Mouse (Mus musculus): ENCODE measurements around the gene Anapc13.

Anapc13 gene

GRCm38 (mm10) chr9:102631589-102632147, 5.6 kb downstream of the Anapc13 start:
- DNase-seq (ENCODE audit: low spot score in 2 of 2): no peak

- DNase-seq (ENCODE audit: low spot score in 2 of 2): no peak
These were observed 6.1 kb downstream of the Anapc13 start for GRCm38 (mm10) chr9:102632173-102632572.

GRCm38 (mm10) chr9:102632923-102633537, 6.9 kb downstream of the Anapc13 start:
- DNase-seq (ENCODE audit: low spot score in 2 of 2): no peak

GRCm38 (mm10) chr9:102634453-102634852, 8.4 kb downstream of the Anapc13 start:
- DNase-seq (ENCODE audit: low spot score in 2 of 2): no peak

GRCm38 (mm10) chr9:102636553-102636952, 10.5 kb downstream of the Anapc13 start:
- DNase-seq (ENCODE audit: low spot score in 2 of 2): no peak

- DNase-seq (ENCODE audit: low spot score in 2 of 2): no peak
These were observed 11.0 kb downstream of the Anapc13 start for GRCm38 (mm10) chr9:102637115-102637514.

- no peak for DNase-seq (ENCODE audit: low spot score in 2 of 2)
These were observed 12.9 kb downstream of the Anapc13 start for GRCm38 (mm10) chr9:102638963-102639362.

GRCm38 (mm10) chr9:102639510-102639909, 13.4 kb downstream of the Anapc13 start:
- DNase-seq (ENCODE audit: low spot score in 2 of 2): no peak

GRCm38 (mm10) chr9:102641531-102641930, 15.4 kb downstream of the Anapc13 start:
- no peak for DNase-seq (ENCODE audit: low spot score in 2 of 2)

GRCm38 (mm10) chr9:102643071-102643485, 17.0 kb downstream of the Anapc13 start:
- no peak for DNase-seq (ENCODE audit: low spot score in 2 of 2)

- DNase-seq (ENCODE audit: low spot score in 2 of 2): no peak
These were observed 17.5 kb downstream of the Anapc13 start for GRCm38 (mm10) chr9:102643486-102644101.

GRCm38 (mm10) chr9:102645119-102645695, 19.1 kb downstream of the Anapc13 start:
- no peak for DNase-seq (ENCODE audit: low spot score in 2 of 2)

GRCm38 (mm10) chr9:102647010-102647409, 20.9 kb downstream of the Anapc13 start:
- no peak for DNase-seq (ENCODE audit: low spot score in 2 of 2)

- DNase-seq (ENCODE audit: low spot score in 2 of 2): no peak
These were observed 23.9 kb downstream of the Anapc13 start for GRCm38 (mm10) chr9:102649917-102650527.

- DNase-seq (ENCODE audit: low spot score in 2 of 2): no peak
These were observed 24.5 kb downstream of the Anapc13 start for GRCm38 (mm10) chr9:102650637-102651036.

- DNase-seq (ENCODE audit: low spot score in 2 of 2): no peak
These were observed 25.2 kb downstream of the Anapc13 start for GRCm38 (mm10) chr9:102651199-102651720.

GRCm38 (mm10) chr9:102656355-102657095, 30.4 kb downstream of the Anapc13 start:
- DNase-seq (ENCODE audit: low spot score in 2 of 2): no peak

GRCm38 (mm10) chr9:102668115-102668514, 42.0 kb downstream of the Anapc13 start:
- no peak for DNase-seq (ENCODE audit: low spot score in 2 of 2)

GRCm38 (mm10) chr9:102668906-102669305, 42.8 kb downstream of the Anapc13 start:
- DNase-seq (ENCODE audit: low spot score in 2 of 2): no peak

GRCm38 (mm10) chr9:102673381-102673780, 47.3 kb downstream of the Anapc13 start:
- DNase-seq (ENCODE audit: low spot score in 2 of 2): no peak

GRCm38 (mm10) chr9:102675922-102676321, 49.8 kb downstream of the Anapc13 start:
- no peak for DNase-seq (ENCODE audit: low spot score in 2 of 2)
